Mouse (Mus musculus): ENCODE data around the gene R3hdm4. TPM values are rescaled to one million over a fixed set of nuclear protein-coding genes. Genes with fewer than 3 reads are reported as not detected.
A peak's percentile ranks its signal among the peaks of the same experiment; 100 is the strongest.

Gene R3hdm4
- 99.4 and 104 TPM in 2 replicates for polyA plus RNA-seq (2014; fragmentation: Nextera tagmentation; extraction: Ambion mirVana)

GRCm38 (mm10) chr10:79920958-79921535 lies at the start of gene R3hdm4:
R3hdm4 (minus strand) TSS chr10:79921208.
- H3K9me3 ChIP-seq (ENCODE audit: control insufficient read depth, low read length): no peaks in the 10 kb centered on the region
- H3K27ac ChIP-seq (ENCODE audit: low read depth, low read length): no peak within 1 kb of the TSS
- H3K4me2 ChIP-seq: peak within 1 kb of the TSS; percentile 58
- no peak within 1 kb of the TSS for H3K9ac ChIP-seq (ENCODE audit: low read depth, low read length)
- WGBS: 9% methylated on average over 41 of the region's 41 CpGs
- DNase-seq (ENCODE audit: low spot score): no peak
- peak within 1 kb of the TSS; percentile 31 for H3K4me3 ChIP-seq (ENCODE audit: low read depth, low read length)
- peaks cover 52% of the 10 kb centered on the region for H3K4me1 ChIP-seq (replicated peaks; ENCODE audit: control insufficient read depth, insufficient read depth, low read length)
- ATAC-seq (replicated peaks; ENCODE audit: low FRiP score): no peak
- H3K36me3 ChIP-seq (ENCODE audit: control insufficient read depth, insufficient read depth, low read length): no peaks in the 10 kb centered on the region
- peaks cover 56% of the 10 kb centered on the region for H3K27me3 ChIP-seq (replicated peaks; ENCODE audit: control insufficient read depth, insufficient read depth, low read length)

GRCm38 (mm10) chr10:79970415-79971182 lies 49.6 kb upstream of the R3hdm4 start, which contains the start of gene Grin3b:
Grin3b (plus strand) TSS chr10:79970715.
- Histone ChIP-seq H3K36me3 (ENCODE audit: control insufficient read depth, insufficient read depth, low read length) (peaks cover 30% of the 10 kb centered on the region), H3K27me3 (replicated peaks; ENCODE audit: control insufficient read depth, insufficient read depth, low read length) (peaks cover 40% of the 10 kb centered on the region), H3K4me3 (ENCODE audit: low read depth, low read length) (peak within 1 kb of the TSS; percentile 45), H3K4me2 (peak within 1 kb of the TSS; percentile 70), H3K27ac (ENCODE audit: low read depth, low read length) (no peak within 1 kb of the TSS), H3K9me3 (ENCODE audit: control insufficient read depth, low read length) (no peaks in the 10 kb centered on the region), H3K9ac (ENCODE audit: low read depth, low read length) (peak within 1 kb of the TSS; percentile 55), H3K4me1 (replicated peaks; ENCODE audit: control insufficient read depth, insufficient read depth, low read length) (peaks cover 5% of the 10 kb centered on the region; the same call in 1 of the 2 replicates)
- 9% methylated on average over 47 of the region's 47 CpGs for WGBS
- no peak for ATAC-seq (replicated peaks; ENCODE audit: low FRiP score)
- no peak for DNase-seq (ENCODE audit: low spot score)

- 29% methylated on average over 3 of the region's 3 CpGs for WGBS
- Histone ChIP-seq H3K36me3 (ENCODE audit: control insufficient read depth, insufficient read depth, low read length) (peaks cover 37% of the 10 kb centered on the region), H3K27ac (ENCODE audit: low read depth, low read length) (no peak overlapping the region), H3K4me1 (replicated peaks; ENCODE audit: control insufficient read depth, insufficient read depth, low read length) (peaks cover 5% of the 10 kb centered on the region; the same call in 1 of the 2 replicates), H3K27me3 (replicated peaks; ENCODE audit: control insufficient read depth, insufficient read depth, low read length) (peaks cover 40% of the 10 kb centered on the region), H3K4me2 (no peak overlapping the region), H3K9ac (ENCODE audit: low read depth, low read length) (no peak overlapping the region), H3K9me3 (ENCODE audit: control insufficient read depth, low read length) (no peaks in the 10 kb centered on the region), H3K4me3 (ENCODE audit: low read depth, low read length) (no peak overlapping the region)
- DNase-seq (ENCODE audit: low spot score) (no peak), ATAC-seq (replicated peaks; ENCODE audit: low FRiP score) (no peak)
These were observed 48.1 kb upstream of the R3hdm4 start for GRCm38 (mm10) chr10:79969124-79969568.

- WGBS: 81% methylated on average over 1 of the region's 1 CpGs
- Histone ChIP-seq H3K4me2 (no peak overlapping the region), H3K36me3 (ENCODE audit: control insufficient read depth, insufficient read depth, low read length) (peaks cover 44% of the 10 kb centered on the region), H3K9ac (ENCODE audit: low read depth, low read length) (no peak overlapping the region), H3K4me1 (replicated peaks; ENCODE audit: control insufficient read depth, insufficient read depth, low read length) (peaks cover 5% of the 10 kb centered on the region; the same call in 1 of the 2 replicates), H3K9me3 (ENCODE audit: control insufficient read depth, low read length) (no peaks in the 10 kb centered on the region), H3K27me3 (replicated peaks; ENCODE audit: control insufficient read depth, insufficient read depth, low read length) (peaks cover 38% of the 10 kb centered on the region), H3K27ac (ENCODE audit: low read depth, low read length) (no peak overlapping the region), H3K4me3 (ENCODE audit: low read depth, low read length) (no peak overlapping the region)
- DNase-seq (ENCODE audit: low spot score) (no peak), ATAC-seq (replicated peaks; ENCODE audit: low FRiP score) (no peak)
These were observed 47.2 kb upstream of the R3hdm4 start for GRCm38 (mm10) chr10:79968181-79968580.

GRCm38 (mm10) chr10:79966886-79967400 lies 45.9 kb upstream of the R3hdm4 start:
- DNase-seq (ENCODE audit: low spot score): no peak

GRCm38 (mm10) chr10:79965325-79965724 lies 44.3 kb upstream of the R3hdm4 start:
- H3K9ac ChIP-seq (ENCODE audit: low read depth, low read length): no peak overlapping the region
- H3K4me2 ChIP-seq: no peak overlapping the region
- no peaks in the 10 kb centered on the region for H3K9me3 ChIP-seq (ENCODE audit: control insufficient read depth, low read length)
- 88% methylated on average over 5 of the region's 5 CpGs for WGBS
- peaks cover 9% of the 10 kb centered on the region for H3K27me3 ChIP-seq (replicated peaks; ENCODE audit: control insufficient read depth, insufficient read depth, low read length)
- no peak for DNase-seq (ENCODE audit: low spot score)
- ATAC-seq (replicated peaks; ENCODE audit: low FRiP score): no peak
- H3K4me3 ChIP-seq (ENCODE audit: low read depth, low read length): no peak overlapping the region
- H3K36me3 ChIP-seq (ENCODE audit: control insufficient read depth, insufficient read depth, low read length): peaks cover 64% of the 10 kb centered on the region
- no peak overlapping the region for H3K27ac ChIP-seq (ENCODE audit: low read depth, low read length)
- H3K4me1 ChIP-seq (replicated peaks; ENCODE audit: control insufficient read depth, insufficient read depth, low read length): peaks cover 9% of the 10 kb centered on the region

More at GRCm38 (mm10) chr10:79966886-79967400, 45.9 kb upstream of the R3hdm4 start:
- no peak for ATAC-seq (replicated peaks; ENCODE audit: low FRiP score)
- Histone ChIP-seq H3K27me3 (replicated peaks; ENCODE audit: control insufficient read depth, insufficient read depth, low read length) (peaks cover 26% of the 10 kb centered on the region), H3K27ac (ENCODE audit: low read depth, low read length) (no peak overlapping the region), H3K4me1 (replicated peaks; ENCODE audit: control insufficient read depth, insufficient read depth, low read length) (peaks cover 5% of the 10 kb centered on the region; the same call in 1 of the 2 replicates), H3K9me3 (ENCODE audit: control insufficient read depth, low read length) (no peaks in the 10 kb centered on the region), H3K4me2 (no peak overlapping the region), H3K36me3 (ENCODE audit: control insufficient read depth, insufficient read depth, low read length) (peaks cover 56% of the 10 kb centered on the region), H3K4me3 (ENCODE audit: low read depth, low read length) (no peak overlapping the region), H3K9ac (ENCODE audit: low read depth, low read length) (no peak overlapping the region)
- 87% methylated on average over 5 of the region's 5 CpGs for WGBS

GRCm38 (mm10) chr10:79964727-79965126 lies 43.7 kb upstream of the R3hdm4 start:
- H3K9ac ChIP-seq (ENCODE audit: low read depth, low read length): no peak overlapping the region
- H3K36me3 ChIP-seq (ENCODE audit: control insufficient read depth, insufficient read depth, low read length): peaks cover 64% of the 10 kb centered on the region
- no peak for DNase-seq (ENCODE audit: low spot score)
- H3K4me3 ChIP-seq (ENCODE audit: low read depth, low read length): no peak overlapping the region
- H3K4me1 ChIP-seq (replicated peaks; ENCODE audit: control insufficient read depth, insufficient read depth, low read length): peaks cover 9% of the 10 kb centered on the region
- ATAC-seq (replicated peaks; ENCODE audit: low FRiP score): no peak
- no peak overlapping the region for H3K27ac ChIP-seq (ENCODE audit: low read depth, low read length)
- 93% methylated on average over 7 of the region's 7 CpGs for WGBS
- no peak overlapping the region for H3K4me2 ChIP-seq
- H3K9me3 ChIP-seq (ENCODE audit: control insufficient read depth, low read length): no peaks in the 10 kb centered on the region
- H3K27me3 ChIP-seq (replicated peaks; ENCODE audit: control insufficient read depth, insufficient read depth, low read length): peaks cover 5% of the 10 kb centered on the region

- H3K9ac ChIP-seq (ENCODE audit: low read depth, low read length): peak overlapping the region; percentile 84
- peak overlapping the region; percentile 97 for H3K4me3 ChIP-seq (ENCODE audit: low read depth, low read length)
- DNase-seq (ENCODE audit: low spot score): no peak
- ATAC-seq (replicated peaks; ENCODE audit: low FRiP score): no peak
- H3K36me3 ChIP-seq (ENCODE audit: control insufficient read depth, insufficient read depth, low read length): peaks cover 41% of the 10 kb centered on the region
- H3K4me1 ChIP-seq (replicated peaks; ENCODE audit: control insufficient read depth, insufficient read depth, low read length): peaks cover 13% of the 10 kb centered on the region
- peak overlapping the region; percentile 69; the same call in 1 of the 2 replicates for H3K27ac ChIP-seq (ENCODE audit: low read depth, low read length)
- no peaks in the 10 kb centered on the region for H3K27me3 ChIP-seq (replicated peaks; ENCODE audit: control insufficient read depth, insufficient read depth, low read length)
- H3K9me3 ChIP-seq (ENCODE audit: control insufficient read depth, low read length): no peaks in the 10 kb centered on the region
- H3K4me2 ChIP-seq: peak overlapping the region; percentile 77
- 11% methylated on average over 10 of the region's 10 CpGs for whole genome bisulfite sequencing
These were observed 39.8 kb upstream of the R3hdm4 start for GRCm38 (mm10) chr10:79960671-79961294.
